Mouse (Mus musculus) liver, embryonic 14 days (tissue): Measurements from ENCODE around the gene Etfrf1. TPM values are rescaled to one million over a fixed set of nuclear protein-coding genes. Genes with fewer than 3 reads are reported as not detected.

Experiments used
- polyA plus RNA-seq: library from polyadenylated mRNA; depleted of rRNA; stranded (reverse); fragments of >200 nt; gene quantifications from 2 replicates; pipeline ENCODE4 v1.2.3, GENCODE M21; 2012; rRNA removed

Gene Etfrf1
- polyA plus RNA-seq: 8.0 and 8.2 TPM in 2 replicates

DNA sequence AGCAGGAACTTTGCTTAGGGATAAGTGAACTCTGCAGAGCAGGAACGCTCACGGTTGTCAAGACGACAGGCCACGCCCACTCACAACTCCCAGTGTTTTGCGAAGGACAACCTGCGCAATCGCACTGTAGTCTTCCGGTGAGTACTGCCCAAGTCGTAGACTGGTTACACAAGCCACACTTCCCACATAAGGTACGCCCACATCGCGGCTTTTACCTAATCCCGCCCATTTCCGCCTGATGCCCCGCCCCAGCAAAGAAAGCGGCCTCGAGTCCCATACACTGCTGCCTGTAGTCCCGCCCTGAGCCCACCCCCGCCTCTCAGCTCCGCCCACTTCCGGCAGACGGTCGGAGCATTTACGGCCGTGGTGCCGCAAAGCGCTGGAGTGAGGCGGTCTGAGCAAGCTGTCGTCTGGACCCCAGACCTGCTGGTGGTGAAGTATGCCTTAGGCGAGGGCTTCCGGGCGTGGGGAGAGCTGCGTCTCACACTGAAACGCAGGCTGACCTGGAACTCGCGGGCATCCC, at the start of gene Etfrf1, which contains the start of gene Casc1:
Gene Etfrf1, plus strand, starts transcription at position 319 of the 523 bp plus-strand sequence.
Gene Casc1, minus strand, starts transcription at position 190 of the 523 bp plus-strand sequence.

DNA sequence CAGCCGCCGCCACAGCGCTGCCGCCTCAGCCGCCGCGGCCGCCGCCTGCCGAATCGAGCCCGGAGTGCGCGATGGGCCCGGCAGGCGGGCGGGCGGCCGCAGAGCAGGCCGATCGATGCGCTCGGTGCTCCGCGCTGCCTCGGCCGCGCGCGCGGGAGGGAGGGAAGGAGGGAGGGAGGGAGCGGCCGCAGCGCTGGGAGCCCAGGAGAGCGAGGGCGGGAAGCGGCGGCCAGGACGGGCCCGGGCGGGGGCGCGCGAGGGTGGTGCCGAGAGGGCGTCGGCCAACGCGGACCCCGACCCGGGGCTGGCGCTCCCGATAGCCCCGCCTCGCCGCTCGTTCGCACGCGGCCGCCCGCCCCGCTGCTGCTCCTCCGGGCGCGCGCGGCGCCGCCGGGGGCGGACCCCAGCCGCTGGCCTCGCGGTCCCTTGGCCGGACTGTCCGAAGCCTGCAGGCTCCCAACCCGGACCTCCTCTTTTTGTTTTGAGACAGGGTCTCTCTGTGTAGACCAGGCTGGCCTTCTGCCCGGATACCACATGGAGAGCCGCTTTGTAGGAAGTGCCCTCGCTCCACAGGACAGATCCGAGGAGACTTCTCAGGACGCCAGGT, 39.4 kb downstream of the Etfrf1 start, which contains the start of gene Kras:
Gene Kras, minus strand, starts transcription at position 55 of the 607 bp plus-strand sequence.

Other genes starting within 250 kb of the Etfrf1 start
- 0.08 and 0.19 TPM in 2 replicates for gene Bcat1, start 134.9 kb upstream of the Etfrf1 start, polyA plus RNA-seq
- gene Lrmp, start 95.5 kb upstream of the Etfrf1 start, polyA plus RNA-seq: 9.5 and 12.9 TPM in 2 replicates
- 0.24 and 0.25 TPM in 2 replicates for gene Casc1, start 129 bp upstream of the Etfrf1 start, polyA plus RNA-seq
- 18.2 and 20.7 TPM in 2 replicates for gene Kras, start 39.1 kb downstream of the Etfrf1 start, polyA plus RNA-seq